8 mouse cellular contexts compared by ENCODE assay signal in genomic region chr1:75487040-75487404, GRCm38 (mm10). TPM values are rescaled to one million over a fixed set of nuclear protein-coding genes. Genes with fewer than 3 reads are reported as not detected.
DNase-seq lines count a peak whose midpoint lies in the region; ATAC-seq and TF ChIP-seq lines count a peak whose summit lies in the region.

No protein-coding gene starts in this region.

- H3K9ac ChIP-seq in liver, embryonic 12.5 days = no peak overlapping the region

- peak overlapping the region; percentile 68 for H3K4me2 ChIP-seq in liver, embryonic 12.5 days

- peak overlapping the region; percentile 25 for H3ac ChIP-seq in C2C12 (ENCODE audit: control insufficient read depth, insufficient read length, low read depth)

- intact Hi-C loops in gastrocnemius, adult 2 months (cut with DNase I) = no loop called here

- H3K4me3 ChIP-seq in gastrocnemius, adult 2 months = peak overlapping the region; percentile 69
- no peak overlapping the region for H3K4me3 ChIP-seq in C2C12 (ENCODE audit: insufficient read depth, poor library complexity, severe bottlenecking)
- peak overlapping the region; percentile 69 for H3K4me3 ChIP-seq in forebrain, embryonic 10.5 days
- peak overlapping the region; percentile 51 for H3K4me3 ChIP-seq in liver, embryonic 12.5 days

- TF ChIP-seq CTCF in gastrocnemius, adult 2 months (IDR thresholded peaks at IDR 0.05) = no peak
- no peak for TF ChIP-seq CTCF in C2C12 (IDR thresholded peaks at IDR 0.05; ENCODE audit: control insufficient read depth, insufficient read depth, insufficient read length)

- H3K4me1 ChIP-seq in forebrain, embryonic 10.5 days = peaks cover 30% of the 10 kb centered on the region
- peaks cover 15% of the 10 kb centered on the region for H3K4me1 ChIP-seq in liver, embryonic 12.5 days

- no peaks in the 10 kb centered on the region for H3K79me2 ChIP-seq in C2C12 (ENCODE audit: control insufficient read depth, insufficient read depth)

- ATAC-seq in liver, embryonic 12.5 days = no peak
- ATAC-seq in granulocyte monocyte progenitor cell, adult 5-6 weeks (replicated peaks; ENCODE audit: poor library complexity, severe bottlenecking) = no peak

- no peak for DNase-seq in gastrocnemius, adult 2 months
- DNase-seq in gastrocnemius, adult 8-10 months (ENCODE audit: low spot score in 2 of 2) = no peak
- DNase-seq in forebrain, embryonic 10.5 days (ENCODE audit: extremely low spot score, low spot score) = no peak
- DNase-seq in urinary bladder, postnatal 36 days (ENCODE audit: low spot score in 2 of 2) = no peak
- no peak for DNase-seq in spleen, postnatal 36 days (ENCODE audit: low spot score in 2 of 2)

- H3K79me3 ChIP-seq in C2C12 (ENCODE audit: low read depth) = no peaks in the 10 kb centered on the region

- H3K27ac ChIP-seq in gastrocnemius, adult 2 months = no peak overlapping the region
- H3K27ac ChIP-seq in forebrain, embryonic 10.5 days = 0 out of 2 replicates have a peak overlapping the region, but pooled peaks have one; percentile 48
- H3K27ac ChIP-seq in liver, embryonic 12.5 days = no peak overlapping the region

- H3K36me3 ChIP-seq in C2C12 (ENCODE audit: control insufficient read depth, insufficient read depth) = no peaks in the 10 kb centered on the region
- H3K36me3 ChIP-seq in forebrain, embryonic 10.5 days (replicated peaks) = peaks cover 30% of the 10 kb centered on the region
- 0 out of 2 replicates have a peak, but pooled peaks cover 2% of the 10 kb centered on the region for H3K36me3 ChIP-seq in liver, embryonic 12.5 days

- H3K27me3 ChIP-seq in C2C12 (ENCODE audit: control insufficient read depth, insufficient read depth, insufficient read length) = no peaks in the 10 kb centered on the region
- peaks cover 100% of the 10 kb centered on the region for H3K27me3 ChIP-seq in forebrain, embryonic 10.5 days (ENCODE audit: poor library complexity, severe bottlenecking)
- peaks cover 98% of the 10 kb centered on the region for H3K27me3 ChIP-seq in liver, embryonic 12.5 days (replicated peaks)

- no peaks in the 10 kb centered on the region for H3K9me3 ChIP-seq in forebrain, embryonic 10.5 days
- H3K9me3 ChIP-seq in liver, embryonic 12.5 days (replicated peaks) = no peaks in the 10 kb centered on the region

- WGBS in forebrain, embryonic 10.5 days = under 1% methylated on average over 13 of the region's 13 CpGs
- WGBS in liver, embryonic 12.5 days (ENCODE audit: insufficient replicate concordance) = 2% methylated on average over 13 of the region's 13 CpGs

TF ChIP-seq in C2C12, 6 proteins besides CTCF, POLR2A, EP300 and RAD21:
- no peak for TF ChIP-seq MAX (IDR thresholded peaks at IDR 0.05)
- no peak for TF ChIP-seq CEBPB (IDR thresholded peaks at IDR 0.05; ENCODE audit: low read depth)
- no peak for TF ChIP-seq MYOG (IDR thresholded peaks at IDR 0.05; ENCODE audit: control insufficient read depth, extremely low read depth, insufficient read length)
- no peak for TF ChIP-seq FOSL1 (IDR thresholded peaks at IDR 0.05; ENCODE audit: insufficient read depth, low read length, poor library complexity, severe bottlenecking)
- no peak for TF ChIP-seq USF1 (IDR thresholded peaks at IDR 0.05; ENCODE audit: low read depth)
- TF ChIP-seq MYOD1 (IDR thresholded peaks at IDR 0.05; ENCODE audit: control insufficient read depth, insufficient read length, low read depth) = no peak

RNA-seq across cellular contexts. Expression of gene Tmem198, which starts 7.7 kb away (rescaled TPM):
- total RNA-seq in gastrocnemius, adult 2 months (2021) = not detected
- total RNA-seq in gastrocnemius, adult 8-10 months (2022) = not detected
- 0.70 TPM for polyA plus RNA-seq in C2C12 (2012; fragmentation: generic; extraction: Trizol)
- polyA plus RNA-seq in forebrain, embryonic 10.5 days (2016; fragmentation: Nextera tagmentation; extraction: Ambion mirVana) = 4.5 and 6.1 TPM in 2 replicates
- 0.18 and 0.20 TPM in 2 replicates for polyA plus RNA-seq in liver, embryonic 12.5 days (2016; fragmentation: Nextera tagmentation; extraction: Ambion mirVana)
- not detected in 2 replicates for total RNA-seq in granulocyte monocyte progenitor cell, adult 5-6 weeks (2014; fragmentation: Nextera tagmentation)
- not detected in 2 replicates for total RNA-seq in granulocyte monocyte progenitor cell, adult 5-6 weeks (2017)

RNA-seq across cellular contexts. Expression of gene Chpf, which starts 7.9 kb away (rescaled TPM):
- 1 to 10 TPM; 3.0 to 6.2 TPM for total RNA-seq in gastrocnemius, adult 2 months (2021)
- total RNA-seq in gastrocnemius, adult 8-10 months (2022) = 1 to 10 TPM; 2.0 to 3.5 (median 2.5) TPM
- 49.3 TPM for polyA plus RNA-seq in C2C12 (2012; fragmentation: generic; extraction: Trizol)
- polyA plus RNA-seq in forebrain, embryonic 10.5 days (2016; fragmentation: Nextera tagmentation; extraction: Ambion mirVana) = 20.1 and 20.5 TPM in 2 replicates
- polyA plus RNA-seq in liver, embryonic 12.5 days (2016; fragmentation: Nextera tagmentation; extraction: Ambion mirVana) = 13.0 and 14.5 TPM in 2 replicates
- 2.5 TPM in 1 of 2 replicates, not detected in the other for total RNA-seq in granulocyte monocyte progenitor cell, adult 5-6 weeks (2014; fragmentation: Nextera tagmentation)
- total RNA-seq in granulocyte monocyte progenitor cell, adult 5-6 weeks (2017) = 0.62 and 1.0 TPM in 2 replicates

RNA-seq across cellular contexts. Expression of gene Obsl1, which starts 19.2 kb away (rescaled TPM):
- total RNA-seq in gastrocnemius, adult 2 months (2021) = 10 to 100 TPM; 28.4 to 41.4 TPM
- 10 to 100 TPM; 22.2 to 38.4 (median 28.3) TPM for total RNA-seq in gastrocnemius, adult 8-10 months (2022)
- polyA plus RNA-seq in C2C12 (2012; fragmentation: generic; extraction: Trizol) = 31.6 TPM
- 34.5 and 35.8 TPM in 2 replicates for polyA plus RNA-seq in forebrain, embryonic 10.5 days (2016; fragmentation: Nextera tagmentation; extraction: Ambion mirVana)
- 25.2 and 27.9 TPM in 2 replicates for polyA plus RNA-seq in liver, embryonic 12.5 days (2016; fragmentation: Nextera tagmentation; extraction: Ambion mirVana)
- total RNA-seq in granulocyte monocyte progenitor cell, adult 5-6 weeks (2014; fragmentation: Nextera tagmentation) = not detected in 2 replicates
- total RNA-seq in granulocyte monocyte progenitor cell, adult 5-6 weeks (2017) = not detected in 2 replicates

RNA-seq across cellular contexts. Expression of gene Inha, which starts 19.9 kb away (rescaled TPM):
- 1 to 10 TPM; 1.3 to 2.2 TPM for total RNA-seq in gastrocnemius, adult 2 months (2021)
- total RNA-seq in gastrocnemius, adult 8-10 months (2022) = 1 to 10 TPM in 3 of 4 experiments, under 1 TPM in 1; 0.59 to 2.0 (median 1.5) TPM
- 0.64 TPM for polyA plus RNA-seq in C2C12 (2012; fragmentation: generic; extraction: Trizol)
- 2.7 and 2.9 TPM in 2 replicates for polyA plus RNA-seq in forebrain, embryonic 10.5 days (2016; fragmentation: Nextera tagmentation; extraction: Ambion mirVana)
- 1.1 and 1.2 TPM in 2 replicates for polyA plus RNA-seq in liver, embryonic 12.5 days (2016; fragmentation: Nextera tagmentation; extraction: Ambion mirVana)
- not detected in 2 replicates for total RNA-seq in granulocyte monocyte progenitor cell, adult 5-6 weeks (2014; fragmentation: Nextera tagmentation)
- total RNA-seq in granulocyte monocyte progenitor cell, adult 5-6 weeks (2017) = not detected in 2 replicates

RNA-seq across cellular contexts. Expression of gene Stk11ip, which starts 34.3 kb away (rescaled TPM):
- 1 to 10 TPM; 6.2 to 8.4 TPM for total RNA-seq in gastrocnemius, adult 2 months (2021)
- 1 to 10 TPM; 7.1 to 9.9 (median 8.8) TPM for total RNA-seq in gastrocnemius, adult 8-10 months (2022)
- polyA plus RNA-seq in C2C12 (2012; fragmentation: generic; extraction: Trizol) = 7.4 TPM
- 33.2 and 33.5 TPM in 2 replicates for polyA plus RNA-seq in forebrain, embryonic 10.5 days (2016; fragmentation: Nextera tagmentation; extraction: Ambion mirVana)
- 10.2 and 10.5 TPM in 2 replicates for polyA plus RNA-seq in liver, embryonic 12.5 days (2016; fragmentation: Nextera tagmentation; extraction: Ambion mirVana)
- 15.4 and 17.3 TPM in 2 replicates for total RNA-seq in granulocyte monocyte progenitor cell, adult 5-6 weeks (2014; fragmentation: Nextera tagmentation)
- total RNA-seq in granulocyte monocyte progenitor cell, adult 5-6 weeks (2017) = 7.9 and 23.2 TPM in 2 replicates

Comparison
In these comparisons a context has a peak if more than half of its experiments do, and no peak if none do; other contexts are left out.
1. RNA of gene Obsl1, which starts 19.2 kb away (total RNA-seq): 28.4 to 41.4 TPM in gastrocnemius, adult 2 months and 22.2 to 38.4 TPM in gastrocnemius, adult 8-10 months; not detected in granulocyte monocyte progenitor cell, adult 5-6 weeks; every median in the first group is over 10 times any median in the second.